Mouse (Mus musculus) bone marrow, adult 2 months (tissue): ENCODE data around the gene Dennd6a.

Source experiments
- CTCF ChIP-seq: fragments of 200-500 bp; IDR thresholded peaks from 2 replicates; pipeline ENCODE4 v1.5.1; 2011; ENCODE audit warnings: low read length, control low read depth; ENCODE audit not compliant: control insufficient read depth, insufficient read depth
- POLR2A ChIP-seq: fragments of 200-500 bp; IDR thresholded peaks from 2 replicates; pipeline ENCODE4 v1.6.1; 2011; ENCODE audit warnings: low read depth, mild to moderate bottlenecking, control low read depth, low read length, borderline replicate concordance; ENCODE audit not compliant: control insufficient read depth

DNA sequence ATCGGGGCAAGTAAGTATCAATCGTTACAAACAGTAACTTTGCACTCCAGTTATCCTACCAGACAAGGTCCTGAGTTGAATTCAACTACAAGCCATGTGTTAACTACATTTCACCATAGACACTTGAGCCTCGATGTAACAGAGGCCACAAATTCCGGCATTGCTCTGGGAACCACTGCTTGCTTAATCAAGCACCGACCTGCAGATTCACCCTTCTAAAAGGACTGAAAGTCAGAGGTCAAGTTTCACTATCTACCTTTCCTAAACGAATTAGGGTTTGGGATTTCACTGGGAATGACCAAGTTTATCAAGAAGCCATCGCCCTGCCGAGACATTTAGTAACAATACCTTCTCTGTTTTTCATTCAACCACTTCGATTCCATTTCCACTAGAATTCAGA is 40.9 kb upstream of the Dennd6a start:
- TF ChIP-seq POLR2A (no peak), CTCF (no peak)
